Mouse (Mus musculus) adrenal gland, adult 8-10 months (tissue): ENCODE measurements around the gene Senp6. TPM values are rescaled to one million over a fixed set of nuclear protein-coding genes. Genes with fewer than 3 reads are reported as not detected.

Source experiments
- DNase-seq: peaks from one replicate; pipeline ENCODE4 v3.0.0; 2022
- total RNA-seq, 4 experiments: library from RNA; stranded (reverse); gene quantifications; 2 replicates each; pipeline ENCODE4 v1.2.4; 2022

The Senp6 gene
- total RNA-seq, 4 experiments from 2014 or later: 98.7 to 133 (median 117) TPM

DNA sequence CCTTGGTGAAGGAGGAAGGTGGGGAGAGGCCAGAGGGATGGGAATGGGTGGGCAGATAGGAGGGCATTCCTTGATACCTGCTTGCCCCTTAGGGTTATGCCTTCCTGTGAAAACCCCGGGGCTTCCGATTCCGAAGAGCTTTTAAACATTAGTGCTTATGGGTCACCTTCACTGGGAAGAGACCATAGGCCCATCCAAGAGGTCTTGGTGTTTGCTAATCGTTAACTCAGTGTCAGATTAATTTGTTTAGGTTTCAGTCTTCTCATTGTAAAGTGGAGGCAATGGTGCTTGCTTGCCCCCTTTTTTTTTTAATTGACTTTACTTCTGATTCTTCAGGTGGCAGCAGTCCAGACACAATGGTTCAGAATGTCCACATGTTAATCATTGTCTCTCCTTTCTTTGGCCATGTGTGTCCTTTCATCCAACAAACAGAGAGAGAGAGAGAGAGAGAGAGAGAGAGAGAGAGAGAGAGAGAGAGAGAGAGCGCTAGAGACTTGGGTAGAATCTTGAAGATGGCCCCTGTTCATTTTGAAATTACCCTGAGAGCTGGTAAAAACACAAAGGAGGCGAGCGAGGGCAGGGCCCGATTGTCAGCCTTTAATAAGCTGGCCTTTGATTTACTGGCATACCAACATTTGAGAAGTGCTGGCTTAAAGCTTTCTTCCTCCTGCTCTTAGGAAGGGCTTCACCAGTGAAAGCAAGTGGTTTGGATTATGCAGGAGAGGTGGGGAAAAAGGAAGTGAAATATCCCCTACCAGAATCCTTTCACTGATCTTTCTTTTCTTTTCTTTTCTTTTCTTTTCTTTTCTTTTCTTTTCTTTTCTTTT is 105.9 kb downstream of the Senp6 start:
- DNase-seq: no peak

- DNase-seq: no peak
Measured at GRCm38 (mm10) chr9:80173629-80174028, 106.9 kb downstream of the Senp6 start.

DNA sequence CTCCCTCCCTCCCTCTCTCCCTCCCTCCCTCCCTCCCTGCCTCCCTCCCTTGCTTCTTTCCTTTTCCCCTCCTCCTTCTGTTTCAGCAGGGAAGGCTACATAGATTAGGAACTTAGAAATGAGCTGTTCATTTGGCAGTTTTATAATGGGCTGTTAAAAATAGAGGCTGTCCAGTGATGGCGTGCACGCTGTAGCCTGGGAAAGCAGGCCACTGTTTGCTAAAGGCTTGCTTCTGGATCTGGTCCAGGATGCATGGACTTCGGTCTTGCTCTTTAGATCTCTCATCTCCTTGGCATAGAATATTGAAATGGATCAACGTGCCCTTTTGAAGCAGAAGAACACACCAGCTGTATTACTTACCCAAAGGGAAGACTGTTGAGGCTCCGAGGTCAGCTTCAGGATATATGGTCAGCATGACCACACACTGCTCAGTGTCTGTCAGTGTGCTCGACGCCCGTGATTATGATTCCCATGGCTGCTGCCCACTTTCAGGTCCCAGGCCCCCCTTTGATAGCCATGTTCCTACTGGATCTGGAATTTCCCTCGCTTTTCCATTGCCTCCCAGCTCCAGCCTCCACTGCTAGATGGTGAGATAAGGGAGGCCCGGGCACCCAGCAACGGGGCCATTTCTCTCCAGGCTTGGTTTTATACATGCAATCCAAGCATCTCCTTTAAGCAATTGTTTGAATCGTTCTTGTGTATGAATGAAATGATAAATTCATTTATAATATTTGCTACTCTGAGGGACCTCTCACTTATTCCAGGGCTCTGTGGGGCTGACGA is 110.2 kb downstream of the Senp6 start:
- DNase-seq: no peak

DNA sequence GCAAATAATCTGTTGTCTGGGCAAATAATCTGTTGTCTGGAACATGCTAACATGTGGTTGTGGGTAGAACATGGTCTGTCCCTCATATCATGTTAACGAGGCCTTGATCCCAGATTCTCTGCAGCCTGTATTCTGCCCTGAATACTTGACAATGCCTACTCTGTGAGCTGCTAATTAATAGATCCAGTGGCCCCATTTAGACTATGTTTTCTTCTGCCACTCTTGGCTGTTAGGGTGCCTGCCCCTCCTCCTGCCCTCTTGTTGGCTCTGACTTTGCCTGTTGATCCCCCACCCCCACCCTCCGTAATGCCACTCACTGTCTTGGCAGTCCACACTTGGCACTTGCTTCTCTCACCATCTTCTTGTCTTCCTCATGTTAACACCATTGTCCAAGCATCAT is 112.0 kb downstream of the Senp6 start:
- no peak for DNase-seq

GRCm38 (mm10) chr9:80179688-80180087 is 113.0 kb downstream of the Senp6 start:
- DNase-seq: no peak

DNA sequence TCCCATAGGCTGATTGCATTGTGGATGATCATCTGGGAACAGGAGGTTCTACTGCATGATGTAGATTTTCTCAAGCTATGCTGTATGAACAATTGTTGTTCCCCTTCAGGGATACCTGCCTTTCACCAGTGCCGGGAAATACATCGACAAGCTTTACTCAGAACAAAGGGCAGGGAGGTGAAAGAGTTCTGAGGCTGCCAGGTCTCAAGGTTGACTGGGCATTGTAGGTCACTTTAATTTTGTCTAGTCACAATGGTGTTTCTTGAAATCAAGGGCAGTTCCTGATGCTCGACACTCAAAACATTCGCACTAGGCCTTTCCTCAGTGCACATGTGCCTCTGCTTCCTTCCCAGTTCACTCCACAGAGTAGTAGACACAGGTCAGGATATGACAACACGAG is 114.1 kb downstream of the Senp6 start:
- no peak for DNase-seq

DNA sequence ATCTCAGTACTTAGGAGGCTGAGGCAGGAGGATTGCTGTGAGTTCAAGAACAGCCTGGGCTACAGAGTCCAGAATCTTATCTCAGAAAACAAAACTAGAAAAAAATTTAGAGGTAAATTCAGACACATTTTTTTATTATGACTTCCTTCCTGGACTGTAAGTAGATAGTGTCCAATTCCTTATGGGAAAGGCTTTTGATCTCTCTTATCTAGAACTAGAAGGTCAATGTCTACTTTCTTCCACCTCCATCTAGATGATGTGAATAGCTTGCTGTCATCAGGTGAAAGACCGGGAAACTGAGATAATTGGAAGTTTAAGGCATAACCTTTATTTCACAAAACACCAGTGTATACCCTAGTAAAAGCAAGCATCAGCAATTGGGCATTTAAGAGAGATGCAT is 115.0 kb downstream of the Senp6 start:
- no peak for DNase-seq

- no peak for DNase-seq
Measured at GRCm38 (mm10) chr9:80184138-80184537, 117.4 kb downstream of the Senp6 start.

GRCm38 (mm10) chr9:80185737-80186136 is 119.0 kb downstream of the Senp6 start:
- no peak for DNase-seq

DNA sequence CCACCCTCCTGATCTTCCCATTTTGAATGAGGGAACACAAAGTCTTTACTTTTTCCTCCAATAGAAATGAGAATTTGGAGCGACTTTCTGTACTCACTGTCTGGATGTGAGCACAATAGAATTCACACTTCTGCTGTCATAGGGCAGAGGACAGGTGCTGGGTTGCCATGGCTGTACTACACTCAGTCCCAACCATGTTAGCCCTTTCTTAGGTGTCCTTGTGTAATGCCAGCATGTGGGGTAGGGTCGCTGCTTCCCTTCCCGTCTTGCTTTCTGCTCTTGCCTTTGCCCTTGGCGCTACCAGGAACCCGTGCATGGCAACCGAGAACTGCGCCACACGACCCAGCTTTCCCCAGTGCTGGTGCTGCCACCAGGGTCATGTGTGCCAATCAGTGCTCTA is 120.0 kb downstream of the Senp6 start:
- no peak for DNase-seq

DNA sequence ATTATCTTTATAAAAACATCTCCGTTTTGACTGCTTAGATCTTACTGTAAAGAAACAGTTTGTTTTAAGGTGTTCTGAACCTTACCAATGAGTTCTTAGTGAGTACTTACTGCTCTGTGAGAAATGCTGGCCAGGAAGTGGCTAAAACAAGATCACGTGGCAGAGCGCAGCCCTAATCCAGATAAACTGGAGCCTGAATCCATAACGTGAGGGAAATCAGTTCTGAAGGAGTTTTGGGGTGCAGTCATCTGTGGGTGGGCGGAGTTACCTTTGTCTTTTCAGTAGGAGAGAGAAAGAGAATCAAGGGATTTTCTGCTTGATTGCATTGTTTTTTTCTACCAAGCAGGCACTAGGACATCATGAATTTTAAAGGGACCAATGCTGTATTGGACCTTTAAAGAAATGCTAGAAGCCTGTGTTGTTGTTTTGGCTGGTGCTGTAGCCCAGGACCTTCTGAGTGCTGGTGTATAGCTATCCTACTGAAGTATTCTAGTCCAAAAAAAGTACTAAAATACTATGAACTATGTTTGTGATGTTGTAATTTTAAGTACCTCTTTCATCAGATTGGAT is 121.7 kb downstream of the Senp6 start:
- DNase-seq: no peak

GRCm38 (mm10) chr9:80191240-80191639 is 124.5 kb downstream of the Senp6 start:
- DNase-seq: no peak

- no peak for DNase-seq
Measured at GRCm38 (mm10) chr9:80192324-80192723, 125.6 kb downstream of the Senp6 start.

GRCm38 (mm10) chr9:80194446-80194845 is 127.7 kb downstream of the Senp6 start:
- no peak for DNase-seq

Other genes with a start within 250 kb of the Senp6 start
- gene Filip1, start 54.1 kb upstream of the Senp6 start, total RNA-seq: 10 to 100 TPM; 42.4 to 85.0 (median 65.0) TPM
- gene Myo6, start 98.1 kb downstream of the Senp6 start, total RNA-seq: 10 to 100 TPM; 27.8 to 51.3 (median 42.8) TPM